Comparison of ENCODE assay signal across 22 mouse cellular contexts in genomic region chr8:89833715-89834114, GRCm38 (mm10).
DNase-seq lines count a peak whose midpoint lies in the region; ATAC-seq and TF ChIP-seq lines count a peak whose summit lies in the region.
"Had no signal": no experiment of that assay in that cellular context is flagged by ENCODE, and none has a peak within 500 bp of the region (broad histone marks: within the 10 kb centered on the region; RNA-seq: fewer than 3 reads in every experiment).

No protein-coding gene starts in this region.

- ATAC-seq in forebrain, postnatal 0 days: no peak
- no peak for ATAC-seq in forebrain, embryonic 16.5 days
- no peak for ATAC-seq in kidney, postnatal 0 days (replicated peaks; ENCODE audit: low FRiP score, low read depth)
- ATAC-seq in lung, embryonic 14.5 days (ENCODE audit: insufficient read depth): no peak
- no peak for ATAC-seq in megakaryocyte-erythroid progenitor cell, adult 5-6 weeks (replicated peaks; ENCODE audit: low FRiP score, low TSS enrichment, poor library complexity, severe bottlenecking)
- ATAC-seq: intestine, embryonic 16.5 days had no signal

- no peaks in the 10 kb centered on the region for H3K36me3 ChIP-seq in forebrain, postnatal 0 days (ENCODE audit: insufficient read depth)
- no peaks in the 10 kb centered on the region for H3K36me3 ChIP-seq in forebrain, embryonic 16.5 days (ENCODE audit: control insufficient read depth, insufficient read depth)
- no peaks in the 10 kb centered on the region for H3K36me3 ChIP-seq in kidney, postnatal 0 days (ENCODE audit: insufficient read depth, low read length)
- H3K36me3 ChIP-seq in lung, embryonic 14.5 days (ENCODE audit: insufficient read depth): no peaks in the 10 kb centered on the region
- H3K36me3 ChIP-seq: forebrain, embryonic 10.5 days; kidney, embryonic 15.5 days; limb, embryonic 12.5 days; liver, embryonic 13.5 days; neural tube, embryonic 12.5 days had no signal

- TF ChIP-seq POLR2A in brain, embryonic 14.5 days (IDR thresholded peaks at IDR 0.05; ENCODE audit: borderline replicate concordance, extremely low read depth, insufficient read depth, insufficient read length, poor library complexity, severe bottlenecking): no peak

- H3K27me3 ChIP-seq in forebrain, postnatal 0 days (ENCODE audit: insufficient read depth, low read length): no peaks in the 10 kb centered on the region
- H3K27me3 ChIP-seq in forebrain, embryonic 16.5 days (replicated peaks; ENCODE audit: control insufficient read depth, insufficient read depth, low read length): no peaks in the 10 kb centered on the region
- H3K27me3 ChIP-seq in kidney, postnatal 0 days (ENCODE audit: insufficient read depth, low read length): no peaks in the 10 kb centered on the region
- H3K27me3 ChIP-seq in lung, embryonic 14.5 days (ENCODE audit: insufficient read depth, low read length): no peaks in the 10 kb centered on the region
- H3K27me3 ChIP-seq: kidney, embryonic 15.5 days; limb, embryonic 12.5 days; liver, embryonic 13.5 days; neural tube, embryonic 12.5 days had no signal

- H3K4me2 ChIP-seq in forebrain, postnatal 0 days (ENCODE audit: low read depth): no peak overlapping the region
- no peak overlapping the region for H3K4me2 ChIP-seq in forebrain, embryonic 16.5 days (ENCODE audit: low read length)
- H3K4me2 ChIP-seq in kidney, postnatal 0 days (ENCODE audit: low read length): no peak overlapping the region
- H3K4me2 ChIP-seq in lung, embryonic 14.5 days: no peak overlapping the region
- H3K4me2 ChIP-seq: heart, embryonic 11.5 days; hindbrain, embryonic 14.5 days; kidney, embryonic 15.5 days; limb, embryonic 12.5 days; liver, embryonic 13.5 days; neural tube, embryonic 12.5 days had no signal

- H3K4me1 ChIP-seq in forebrain, postnatal 0 days (ENCODE audit: insufficient read depth): no peaks in the 10 kb centered on the region
- no peaks in the 10 kb centered on the region for H3K4me1 ChIP-seq in forebrain, embryonic 16.5 days (replicated peaks; ENCODE audit: control insufficient read depth, insufficient read depth, low read length)
- no peaks in the 10 kb centered on the region for H3K4me1 ChIP-seq in kidney, postnatal 0 days (replicated peaks; ENCODE audit: insufficient read depth, low read length)
- H3K4me1 ChIP-seq in lung, embryonic 14.5 days (ENCODE audit: insufficient read depth): no peaks in the 10 kb centered on the region
- H3K4me1 ChIP-seq: forebrain, embryonic 10.5 days; kidney, embryonic 15.5 days; limb, embryonic 12.5 days; liver, embryonic 13.5 days; neural tube, embryonic 12.5 days had no signal

- peaks cover 6% of the 10 kb centered on the region; the same call in 1 of the 2 replicates for H3K9me3 ChIP-seq in forebrain, postnatal 0 days (ENCODE audit: low read length)
- 0 out of 2 replicates have a peak, but pooled peaks cover 8% of the 10 kb centered on the region for H3K9me3 ChIP-seq in forebrain, embryonic 16.5 days (ENCODE audit: control insufficient read depth, low read length)
- H3K9me3 ChIP-seq in kidney, postnatal 0 days (replicated peaks; ENCODE audit: low read length): no peaks in the 10 kb centered on the region
- H3K9me3 ChIP-seq in lung, embryonic 14.5 days (ENCODE audit: low read depth, low read length): no peaks in the 10 kb centered on the region; the same call in 1 of the 2 replicates
- H3K9me3 ChIP-seq: forebrain, embryonic 10.5 days; kidney, embryonic 15.5 days; limb, embryonic 12.5 days; liver, embryonic 13.5 days; neural tube, embryonic 12.5 days had no signal

- no peak overlapping the region for H3K27ac ChIP-seq in forebrain, postnatal 0 days (ENCODE audit: low read depth, low read length)
- H3K27ac ChIP-seq in forebrain, embryonic 16.5 days (ENCODE audit: low read length): no peak overlapping the region
- H3K27ac ChIP-seq in kidney, postnatal 0 days: no peak overlapping the region
- no peak overlapping the region for H3K27ac ChIP-seq in lung, embryonic 14.5 days (ENCODE audit: low read depth)
- H3K27ac ChIP-seq: forebrain, embryonic 10.5 days; hindbrain, embryonic 14.5 days; kidney, embryonic 15.5 days; limb, embryonic 12.5 days; liver, embryonic 13.5 days; neural tube, embryonic 12.5 days had no signal

- H3K9ac ChIP-seq in forebrain, postnatal 0 days: no peak overlapping the region
- H3K9ac ChIP-seq in forebrain, embryonic 16.5 days (replicated peaks; ENCODE audit: low read depth, low read length): no peak overlapping the region
- no peak overlapping the region for H3K9ac ChIP-seq in kidney, postnatal 0 days (ENCODE audit: low read depth, low read length)
- H3K9ac ChIP-seq in lung, embryonic 14.5 days: no peak overlapping the region
- H3K9ac ChIP-seq: hindbrain, embryonic 14.5 days; kidney, embryonic 15.5 days; limb, embryonic 12.5 days; liver, embryonic 13.5 days; neural tube, embryonic 12.5 days had no signal

- H3K4me3 ChIP-seq in forebrain, postnatal 0 days (ENCODE audit: low read depth, low read length): no peak overlapping the region
- H3K4me3 ChIP-seq in forebrain, embryonic 16.5 days (replicated peaks; ENCODE audit: low read length): no peak overlapping the region
- H3K4me3 ChIP-seq in kidney, postnatal 0 days (replicated peaks; ENCODE audit: low read depth, low read length): no peak overlapping the region
- H3K4me3 ChIP-seq in lung, embryonic 14.5 days (ENCODE audit: low read depth, low read length): no peak overlapping the region
- H3K4me3 ChIP-seq: forebrain, embryonic 10.5 days; kidney, embryonic 15.5 days; limb, embryonic 12.5 days; liver, embryonic 13.5 days; neural tube, embryonic 12.5 days had no signal

- DNase-seq in forebrain, postnatal 0 days: peak; percentile 52
- peak; percentile 24 for DNase-seq in kidney, postnatal 0 days (ENCODE audit: low spot score)
- DNase-seq in kidney, postnatal 25 days: no peak
- peak; percentile 35 for DNase-seq in lung, embryonic 14.5 days
- DNase-seq in lung, postnatal 10 days: no peak
- DNase-seq in brain, embryonic 14.5 days (ENCODE audit: low read depth): peak; percentile 33
- DNase-seq: B cell, adult 2 months; cerebellum, adult 8-10 months; gastrocnemius, postnatal 25 days; heart, postnatal 14 days; layer of hippocampus, postnatal 36 days; liver, embryonic 13.5 days; thymus, postnatal 36 days had no signal

- TF ChIP-seq CTCF in forebrain, postnatal 0 days (IDR thresholded peaks at IDR 0.05; ENCODE audit: low read depth): peak; percentile 61
- peak; percentile 57 for TF ChIP-seq CTCF in kidney, postnatal 0 days (IDR thresholded peaks at IDR 0.05; ENCODE audit: low read depth)
- peak; percentile 41 for TF ChIP-seq CTCF in lung, embryonic 14.5 days (IDR thresholded peaks at IDR 0.05; ENCODE audit: low read depth)
- TF ChIP-seq CTCF in brain, embryonic 14.5 days (IDR thresholded peaks at IDR 0.05; ENCODE audit: borderline replicate concordance, extremely low read depth, insufficient read depth, insufficient read length): peak; percentile 48; the same call in 1 of the 2 replicates

- WGBS in forebrain, postnatal 0 days: 70% methylated on average over 4 of the region's 4 CpGs
- 70% methylated on average over 4 of the region's 4 CpGs for WGBS in forebrain, embryonic 16.5 days
- 77% methylated on average over 4 of the region's 4 CpGs for WGBS in kidney, postnatal 0 days
- WGBS in lung, embryonic 14.5 days: 68% methylated on average over 4 of the region's 4 CpGs

Comparison
In these comparisons a context has a peak if more than half of its experiments do, and no peak if none do; other contexts are left out.
1. DNase-seq: peak in forebrain, postnatal 0 days (single experiment), kidney, postnatal 0 days (single experiment), lung, embryonic 14.5 days (single experiment) and brain, embryonic 14.5 days (single experiment); none in kidney, postnatal 25 days (0 of 2) and lung, postnatal 10 days (single experiment).
2. Peak in every context shown above with its lines, with median percentiles within 50 percentile points of each other: CTCF ChIP-seq.